Mouse (Mus musculus) bone marrow macrophage, adult 2 months (primary cell): Measurements from ENCODE around the gene Acot1. TPM values are rescaled to one million over a fixed set of nuclear protein-coding genes. Genes with fewer than 3 reads are reported as not detected.
"Not testable (repeated sequence)": the region's sequence is repeated elsewhere in the genome, so short reads cannot be mapped to it uniquely, and the experiment has no call there.

Experiments
- H3K27ac ChIP-seq: 2 replicates; pipeline ENCODE4 v1.5.1; 2012; ENCODE audit warnings: low read depth, low read length; ENCODE audit not compliant: insufficient read depth
- H3K4me1 ChIP-seq: 2 replicates; pipeline ENCODE4 v1.6.1; 2012; ENCODE audit warnings: low read length; ENCODE audit not compliant: control insufficient read depth, insufficient read depth
- H3K4me3 ChIP-seq: 2 replicates; pipeline ENCODE4 v1.5.1; 2012; ENCODE audit warnings: mild to moderate bottlenecking, low read length, moderate library complexity; ENCODE audit not compliant: insufficient read depth
- CTCF ChIP-seq: IDR thresholded peaks from 2 replicates; pipeline ENCODE4 v1.5.1; 2012; ENCODE audit warnings: low read depth, mild to moderate bottlenecking, low read length, moderate library complexity
- POLR2A ChIP-seq: IDR thresholded peaks from 2 replicates; pipeline ENCODE4 v1.6.1; 2012; ENCODE audit warnings: mild to moderate bottlenecking, low read depth, low read length, borderline replicate concordance
- polyA plus RNA-seq: library from polyadenylated mRNA; stranded (reverse); fragments of >200 nt; gene quantifications from 2 replicates; pipeline ENCODE4 v1.2.4, GENCODE M21; 2012; ENCODE audit not compliant: missing spikeins, insufficient read depth, insufficient read length

The Acot1 gene
- polyA plus RNA-seq, 1 experiment, result 13.0 TPM

DNA sequence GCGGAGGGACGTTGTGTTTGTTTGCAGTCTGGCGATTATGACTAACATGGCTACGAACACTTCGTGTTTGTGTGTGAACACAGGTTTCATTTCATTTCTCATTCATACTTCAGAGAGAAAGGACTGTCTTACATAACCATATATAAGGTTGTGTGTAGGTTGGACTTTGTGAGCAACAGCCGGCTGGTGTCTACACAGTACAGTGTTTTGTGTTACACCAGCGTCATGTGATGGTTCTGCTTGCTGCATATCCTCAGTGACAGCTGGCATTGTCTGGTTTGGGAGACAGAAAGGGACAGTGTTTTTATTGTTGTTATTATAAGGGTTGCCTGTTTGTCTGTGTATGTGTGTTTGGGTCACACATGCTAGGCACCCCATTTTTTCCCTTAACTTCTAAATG is 4.4 kb downstream of the Acot1 start:
- Histone ChIP-seq H3K27ac (no peak overlapping the region), H3K4me3 (no peak overlapping the region), H3K4me1 (peaks cover 13% of the 10 kb centered on the region)
- TF ChIP-seq CTCF, result no peak
- TF ChIP-seq POLR2A, result no peak

DNA sequence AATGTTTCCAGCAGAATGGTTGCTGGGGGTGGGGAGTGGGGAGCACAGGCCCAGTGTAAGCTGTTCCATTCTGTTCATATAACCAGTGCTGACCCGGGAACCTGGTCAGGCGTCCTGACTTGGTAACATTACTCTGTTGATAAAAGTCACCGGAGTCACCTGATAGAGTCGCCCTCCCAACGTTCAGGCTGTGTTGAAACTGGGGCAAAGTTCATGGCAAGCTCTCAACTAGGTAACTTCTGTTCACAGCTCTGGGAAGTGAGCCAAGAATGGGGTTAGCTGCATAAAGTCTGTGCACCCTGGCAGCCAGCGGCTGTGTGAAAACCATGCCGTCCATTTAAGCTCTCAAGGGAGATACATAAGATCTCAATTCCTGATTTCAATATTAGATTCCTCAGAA is 11.2 kb downstream of the Acot1 start:
- H3K4me3 ChIP-seq, H3K27ac ChIP-seq: not testable (repeated sequence)
- H3K4me1 ChIP-seq, result peaks cover 36% of the 10 kb centered on the region

DNA sequence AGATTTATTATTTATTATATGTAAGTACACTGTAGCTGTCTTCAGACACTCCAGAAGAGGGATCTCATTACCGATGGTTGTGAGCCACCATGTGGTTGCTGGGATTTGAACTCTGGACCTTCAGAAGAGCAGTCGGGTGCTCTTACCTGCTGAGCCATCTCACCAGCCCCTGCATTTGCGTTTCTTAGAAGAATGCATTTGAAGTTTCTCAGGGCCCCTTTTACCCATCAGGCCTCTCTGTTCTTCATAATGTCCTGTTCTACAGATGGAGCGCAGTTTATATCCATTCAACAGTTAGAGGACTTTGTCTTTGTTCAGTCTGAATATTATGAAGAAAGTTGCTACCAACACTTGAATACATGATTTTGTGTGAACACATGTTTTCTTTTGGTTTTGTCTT is 13.0 kb downstream of the Acot1 start:
- not testable (repeated sequence) for H3K4me3 ChIP-seq, H3K27ac ChIP-seq
- peaks cover 36% of the 10 kb centered on the region for H3K4me1 ChIP-seq

DNA sequence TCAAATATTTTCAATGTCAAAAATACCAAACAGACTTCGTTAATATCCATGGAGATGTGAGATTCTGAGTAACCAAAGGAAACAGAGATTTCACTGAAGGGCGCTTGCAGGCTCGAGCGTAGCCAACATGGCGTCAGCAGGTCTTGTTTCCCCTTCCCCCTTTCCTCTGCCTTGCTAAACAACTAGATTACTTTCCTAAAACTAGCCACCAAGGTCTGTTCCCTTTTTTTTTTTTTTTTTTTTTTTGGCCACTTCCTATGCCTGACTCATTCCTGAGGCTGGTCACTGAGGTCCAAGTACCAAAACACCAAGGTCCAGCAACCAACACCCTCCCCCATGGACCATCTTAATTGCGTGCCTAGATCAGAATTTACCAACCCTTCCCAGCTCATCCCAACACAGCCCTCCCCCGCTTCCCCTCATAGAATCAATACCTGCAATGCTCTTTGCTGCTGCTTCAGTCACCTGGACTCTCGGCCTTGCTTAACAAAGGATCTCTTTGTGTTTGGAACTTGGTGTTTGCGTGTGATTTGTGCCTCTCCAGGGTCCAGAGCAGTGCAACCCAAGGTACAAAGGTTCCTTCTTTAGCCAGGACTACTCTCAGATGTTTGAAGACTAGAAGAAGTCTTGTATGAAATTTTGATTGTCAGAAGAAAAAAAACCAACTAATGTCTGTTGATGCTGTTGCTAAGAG is 13.9 kb downstream of the Acot1 start:
- TF ChIP-seq CTCF (no peak), POLR2A (no peak)
- H3K27ac ChIP-seq, result peak overlapping the region; percentile 79
- H3K4me1 ChIP-seq, result peaks cover 36% of the 10 kb centered on the region
- H3K4me3 ChIP-seq, result no peak overlapping the region

DNA sequence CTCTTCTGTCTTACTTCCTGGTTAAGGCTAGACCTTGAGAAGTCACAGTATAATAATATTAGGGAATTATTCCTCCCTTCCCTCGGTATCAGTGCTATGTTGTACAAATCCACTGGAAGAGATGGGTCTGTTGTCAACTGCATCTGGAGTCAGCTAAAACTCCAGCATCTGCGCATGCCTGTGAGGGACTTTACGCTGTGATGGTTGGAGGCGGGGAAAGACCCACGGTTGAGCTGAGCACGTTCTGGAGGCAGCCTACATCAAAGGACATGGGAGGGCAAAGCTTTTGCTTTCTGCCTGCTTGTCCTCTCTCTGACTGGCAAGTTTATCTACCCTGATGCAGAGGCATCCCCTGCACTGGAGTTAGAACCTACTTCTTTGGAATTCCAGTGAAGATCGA is 16.6 kb downstream of the Acot1 start:
- Histone ChIP-seq H3K4me1 (peaks cover 21% of the 10 kb centered on the region), H3K4me3 (no peak overlapping the region), H3K27ac (no peak overlapping the region)
- no peak for TF ChIP-seq POLR2A
- TF ChIP-seq CTCF, result no peak

DNA sequence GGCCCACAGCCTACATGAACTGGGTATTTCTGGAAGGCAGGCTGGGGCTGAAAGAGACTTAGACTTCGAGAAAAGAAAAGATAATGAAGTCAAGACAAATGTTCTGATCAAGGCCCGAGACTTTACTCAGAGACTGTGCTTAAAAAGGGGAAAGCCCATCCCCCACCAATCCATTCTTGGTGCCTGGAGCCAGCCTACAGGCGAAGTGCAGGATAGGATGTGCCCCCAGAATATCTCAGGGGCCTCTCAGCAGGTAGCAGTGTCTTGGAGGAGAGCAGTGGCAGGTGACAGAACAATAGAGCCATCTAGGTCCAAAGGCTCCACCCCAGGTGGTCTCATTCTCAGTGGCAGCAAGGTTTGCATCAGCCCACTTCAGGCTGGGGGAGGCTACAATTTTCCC is 19.0 kb downstream of the Acot1 start:
- H3K4me3 ChIP-seq, H3K27ac ChIP-seq: not testable (repeated sequence)
- H3K4me1 ChIP-seq, result peaks cover 12% of the 10 kb centered on the region

DNA sequence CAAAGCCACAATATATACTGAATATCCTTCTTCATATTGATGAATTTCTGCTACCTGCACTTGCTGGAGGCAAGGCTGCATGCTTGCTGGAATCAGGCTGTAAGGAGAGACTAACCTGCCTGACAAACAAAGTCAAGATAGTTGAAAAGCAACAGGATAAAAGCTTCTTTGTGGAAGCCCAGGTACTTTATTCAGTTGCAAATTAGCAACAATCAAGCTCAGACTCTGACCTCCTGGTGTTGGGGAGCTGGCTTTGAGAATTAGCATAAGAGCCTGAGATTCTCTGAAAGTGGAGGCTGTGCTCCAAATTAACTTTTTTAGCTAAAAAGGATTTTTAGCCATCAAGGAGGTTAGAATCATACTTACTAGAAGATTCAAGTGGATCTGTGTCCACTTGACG is 19.8 kb downstream of the Acot1 start:
- H3K4me3 ChIP-seq, H3K4me1 ChIP-seq, H3K27ac ChIP-seq: not testable (repeated sequence)

DNA sequence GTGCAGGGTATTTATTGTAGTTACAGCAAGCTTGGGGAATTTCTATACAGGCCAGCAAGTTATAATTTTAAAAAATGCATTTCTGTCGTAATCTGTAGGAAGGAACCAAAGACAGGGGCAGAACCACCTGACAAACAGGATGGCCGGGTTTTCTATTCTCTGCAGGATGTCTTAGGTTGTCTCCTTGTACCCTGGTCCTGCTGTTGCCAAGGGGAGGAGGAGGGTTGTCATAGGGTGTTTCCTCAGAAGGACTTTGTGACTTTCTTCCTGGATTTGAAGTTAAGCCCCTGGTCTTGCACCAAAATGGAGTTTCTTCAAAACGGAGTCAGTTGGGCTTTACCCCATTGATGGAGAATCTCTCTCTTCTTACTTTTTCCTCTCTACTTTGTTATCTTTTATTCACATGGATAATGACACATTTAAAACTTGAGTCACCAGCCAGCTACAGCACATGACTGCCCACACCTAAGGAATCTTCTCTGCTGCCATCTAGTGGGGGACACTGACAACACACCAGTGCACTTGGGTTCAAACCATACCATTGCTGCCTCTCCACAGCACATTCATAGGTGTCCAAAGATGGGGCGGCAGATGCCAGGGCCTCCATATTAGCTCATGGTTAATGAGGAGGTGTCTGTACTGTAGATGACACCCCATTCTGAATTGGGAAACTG is 21.5 kb downstream of the Acot1 start:
- no peak overlapping the region for H3K4me3 ChIP-seq
- H3K4me1 ChIP-seq, result peaks cover 7% of the 10 kb centered on the region
- no peak overlapping the region for H3K27ac ChIP-seq
- peak; percentile 60 for TF ChIP-seq CTCF
- no peak for TF ChIP-seq POLR2A

DNA sequence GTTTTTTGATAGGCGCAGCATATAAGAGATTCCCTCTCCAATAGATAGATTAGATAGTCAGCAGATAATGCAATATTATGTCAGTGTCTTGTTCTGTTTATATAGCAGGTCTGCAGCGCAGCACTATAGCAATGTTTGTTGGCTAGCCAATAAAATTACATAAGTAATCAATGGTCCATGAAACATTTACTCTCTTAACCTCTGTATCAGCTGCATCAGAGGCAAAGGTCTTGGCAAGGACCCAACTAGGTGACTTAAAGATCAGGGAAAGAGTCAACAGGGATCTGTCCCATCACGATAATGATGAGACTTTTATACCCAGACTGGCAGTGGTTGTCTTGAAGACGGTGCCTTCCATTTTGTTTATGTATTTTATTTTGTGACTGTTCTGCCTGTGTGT is 23.6 kb downstream of the Acot1 start:
- H3K4me3 ChIP-seq, result no peak overlapping the region
- no peak overlapping the region for H3K27ac ChIP-seq
- no peak for TF ChIP-seq POLR2A
- TF ChIP-seq CTCF, result no peak
- peaks cover 7% of the 10 kb centered on the region for H3K4me1 ChIP-seq

DNA sequence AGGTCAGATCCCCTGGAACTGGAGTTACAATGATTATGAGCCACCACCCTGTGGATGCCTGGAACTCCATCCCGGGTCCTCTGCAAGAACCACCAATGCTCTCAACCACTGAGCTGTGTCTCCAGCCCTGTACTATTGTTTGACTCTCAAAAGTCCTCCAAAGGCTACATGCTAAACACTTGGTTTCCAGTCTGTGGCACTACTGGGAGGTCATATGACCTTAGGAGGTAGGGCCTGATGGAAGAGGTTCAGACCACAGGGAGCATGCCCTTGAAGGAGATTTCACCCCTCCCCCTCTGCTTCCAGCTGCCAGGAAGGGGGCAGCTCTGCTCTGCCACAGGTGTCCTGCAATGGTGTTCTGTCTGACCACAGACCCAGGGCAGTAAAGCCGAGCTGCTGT is 24.0 kb downstream of the Acot1 start:
- H3K27ac ChIP-seq, H3K4me1 ChIP-seq: not testable (repeated sequence)

DNA sequence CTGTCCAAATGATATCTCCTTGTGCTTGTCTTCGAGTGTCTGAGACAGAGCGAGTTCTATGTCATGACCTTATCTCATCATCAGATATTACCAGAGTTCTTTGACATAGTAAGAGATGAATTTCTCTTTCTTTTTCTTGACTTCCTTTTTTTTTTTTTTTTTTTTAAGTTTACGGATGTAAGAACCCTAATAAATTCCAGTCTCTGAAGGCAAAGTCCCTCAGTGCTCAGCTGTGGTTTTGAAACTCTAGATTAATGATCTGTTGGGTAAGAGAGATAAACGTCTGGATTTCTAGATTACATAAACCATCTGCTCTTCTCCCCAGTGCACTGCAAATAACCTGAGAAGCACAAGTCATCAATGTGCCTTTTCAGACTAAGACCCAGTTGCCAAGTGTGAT is 24.8 kb downstream of the Acot1 start:
- Histone ChIP-seq H3K4me3 (no peak overlapping the region), H3K4me1 (peaks cover 7% of the 10 kb centered on the region), H3K27ac (no peak overlapping the region)
- TF ChIP-seq CTCF (no peak), POLR2A (no peak)

More for the DNA sequence above, 24.0 kb downstream of the Acot1 start:
- not testable (repeated sequence) for H3K4me3 ChIP-seq

DNA sequence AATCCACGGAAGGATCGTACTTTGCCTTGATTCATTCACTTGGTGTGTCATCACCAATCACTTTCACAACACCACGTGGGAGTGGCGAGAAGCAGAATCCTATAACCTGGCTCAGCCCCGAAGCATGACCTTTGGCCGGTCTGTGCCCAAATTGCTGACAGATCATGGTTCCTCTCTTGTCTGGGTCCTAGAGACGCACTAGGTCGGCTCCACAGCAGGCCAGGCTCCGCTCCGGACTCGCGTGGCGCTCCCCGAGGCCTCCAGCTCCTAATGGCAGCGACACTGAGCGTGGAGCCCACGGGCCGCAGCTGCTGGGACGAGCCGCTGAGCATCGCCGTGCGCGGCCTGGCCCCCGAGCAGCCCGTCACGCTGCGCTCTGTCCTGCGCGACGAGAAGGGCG is 29.0 kb downstream of the Acot1 start, which contains the start of gene Acot4:
Acot4 (plus strand) TSS at position 139 of the 400 bp plus-strand sequence.
- peak within 1 kb of the TSS; percentile 55 for H3K4me3 ChIP-seq
- not testable (repeated sequence) for H3K4me1 ChIP-seq, H3K27ac ChIP-seq

DNA sequence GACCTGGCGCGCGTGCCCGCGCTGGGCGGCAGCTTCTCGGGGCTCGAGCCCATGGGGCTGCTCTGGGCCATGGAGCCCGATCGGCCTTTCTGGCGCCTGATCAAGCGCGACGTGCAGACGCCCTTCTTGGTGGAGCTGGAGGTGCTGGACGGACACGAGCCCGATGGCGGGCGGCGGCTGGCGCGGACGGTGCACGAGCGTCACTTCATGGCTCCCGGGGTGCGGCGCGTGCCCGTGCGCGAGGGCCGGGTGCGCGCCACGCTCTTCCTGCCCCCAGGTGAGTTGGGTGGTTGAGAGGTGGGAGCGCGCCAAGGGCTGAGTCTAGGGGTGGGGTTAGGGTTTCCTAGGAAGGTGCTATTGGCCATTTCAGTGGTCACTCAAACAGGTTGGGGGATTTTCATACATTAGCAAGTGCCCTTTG is 29.4 kb downstream of the Acot1 start, which contains the start of gene Gm49366:
Gm49366 (plus strand) TSS at position 245 of the 421 bp plus-strand sequence.
- peak within 1 kb of the TSS; percentile 55 for H3K4me3 ChIP-seq
- H3K4me1 ChIP-seq, H3K27ac ChIP-seq: not testable (repeated sequence)
